Mouse (Mus musculus) intestine, postnatal 0 days (tissue): ENCODE results near the gene Ubac2. TPM values are rescaled to one million over a fixed set of nuclear protein-coding genes. Genes with fewer than 3 reads are reported as not detected.

ENCODE experiments used
- ATAC-seq: fragments of 200-750 bp; cut with Nextera tagmentation; 2 replicates; pipeline ENCODE4 v1.8.0; 2017; ENCODE audit warnings: mild to moderate bottlenecking, moderate TSS enrichment, moderate library complexity
- H3K27ac ChIP-seq: fragments of 300-500 bp; sonication (generic); 2 replicates; pipeline ENCODE4 v1.5.1; 2014; ENCODE audit warnings: mild to moderate bottlenecking, low read depth, low read length, moderate library complexity
- H3K27me3 ChIP-seq: fragments of 300-500 bp; sonication (generic); replicated peaks from 2 replicates; pipeline ENCODE4 v1.6.1; 2014; ENCODE audit warnings: low read length, mixed read lengths; ENCODE audit not compliant: control insufficient read depth, insufficient read depth
- H3K36me3 ChIP-seq: fragments of 300-500 bp; sonication (generic); 2 replicates; pipeline ENCODE4 v1.6.1; 2014; ENCODE audit warnings: mild to moderate bottlenecking, moderate library complexity; ENCODE audit not compliant: control insufficient read depth, insufficient read depth
- H3K4me1 ChIP-seq: fragments of 300-500 bp; sonication (generic); replicated peaks from 2 replicates; pipeline ENCODE4 v1.6.1; 2014; ENCODE audit warnings: antibody characterized with exemption, low read length, mixed read lengths; ENCODE audit not compliant: control insufficient read depth, insufficient read depth
- H3K4me2 ChIP-seq: fragments of 300-500 bp; sonication (generic); replicated peaks from 2 replicates; pipeline ENCODE4 v1.6.1; 2014; ENCODE audit warnings: low read depth, mild to moderate bottlenecking, moderate library complexity
- H3K4me3 ChIP-seq: fragments of 300-500 bp; sonication (generic); 2 replicates; pipeline ENCODE4 v1.5.1; 2014; ENCODE audit warnings: low read depth, low read length
- H3K9ac ChIP-seq: fragments of 300-500 bp; sonication (generic); 2 replicates; pipeline ENCODE4 v1.6.1; 2014; ENCODE audit warnings: mild to moderate bottlenecking, low read depth, low read length
- H3K9me3 ChIP-seq: fragments of 300-500 bp; sonication (generic); 2 replicates; pipeline ENCODE4 v1.6.1; 2016; ENCODE audit warnings: mixed run types; ENCODE audit not compliant: control insufficient read depth
- CTCF ChIP-seq: sonication (generic); IDR thresholded peaks from 2 replicates; pipeline ENCODE4 v1.5.1; 2016; ENCODE audit warnings: low read depth, mild to moderate bottlenecking, control low read depth, antibody characterized with exemption, moderate library complexity
- WGBS: fragments of 180-500 bp; shearing (Covaris S2); extraction: QIAGEN DNeasy Blood & Tissue Kit; methylation state at CpG from one replicate; pipeline ENCODE4 v1.1.7; 2014; 5-methylcytosine and 5-hydroxymethylcytosine counted together
- polyA plus RNA-seq: library from polyadenylated mRNA; unstranded; fragments of >200 nt; fragmentation: Nextera tagmentation; extraction: Ambion mirVana; gene quantifications from 2 replicates; pipeline ENCODE4 v1.2.1, GENCODE M21; 2015

The Ubac2 gene
- polyA plus RNA-seq, 1 experiment from 2014 or later, result 39.2 TPM

- H3K27me3 ChIP-seq, result no peaks in the 10 kb centered on the region
- H3K9ac ChIP-seq, result no peak overlapping the region
- 87% methylated on average over 4 of the region's 4 CpGs for WGBS
- no peak for ATAC-seq
- H3K4me1 ChIP-seq, result no peaks in the 10 kb centered on the region
- no peaks in the 10 kb centered on the region for H3K9me3 ChIP-seq
- no peak overlapping the region for H3K27ac ChIP-seq
- no peak overlapping the region for H3K4me2 ChIP-seq
- no peak for TF ChIP-seq CTCF
- H3K36me3 ChIP-seq, result no peaks in the 10 kb centered on the region
- no peak overlapping the region for H3K4me3 ChIP-seq
Measured at GRCm38 (mm10) chr14:121960031-121960430, 81.6 kb downstream of the Ubac2 start.

DNA sequence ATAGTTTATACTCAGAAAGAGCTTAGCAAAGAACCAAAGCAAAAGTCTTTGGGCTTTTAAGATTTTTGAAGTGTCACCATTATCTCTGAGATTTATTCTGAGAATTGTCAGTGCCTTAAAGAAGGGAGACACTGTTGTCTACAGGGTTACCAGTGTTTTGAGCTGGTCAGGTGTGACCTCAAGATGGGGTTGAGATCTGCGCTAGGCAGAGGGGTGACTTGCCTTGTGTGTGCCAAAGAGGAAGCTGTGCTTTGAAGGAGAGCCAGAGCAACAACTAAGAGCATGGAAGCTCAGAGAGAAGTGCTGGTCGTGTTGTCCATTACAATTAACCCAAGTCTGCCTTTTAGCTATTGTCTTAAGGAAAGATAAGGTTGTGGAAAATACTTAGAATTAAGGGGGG lies 82.1 kb downstream of the Ubac2 start:
- H3K36me3 ChIP-seq, result no peaks in the 10 kb centered on the region
- no peak overlapping the region for H3K4me2 ChIP-seq
- H3K27me3 ChIP-seq, result no peaks in the 10 kb centered on the region
- H3K9me3 ChIP-seq, result no peaks in the 10 kb centered on the region
- 85% methylated on average over 2 of the region's 2 CpGs for WGBS
- H3K9ac ChIP-seq, result no peak overlapping the region
- no peak overlapping the region for H3K4me3 ChIP-seq
- no peak overlapping the region for H3K27ac ChIP-seq
- ATAC-seq, result no peak
- no peak for TF ChIP-seq CTCF
- no peaks in the 10 kb centered on the region for H3K4me1 ChIP-seq

GRCm38 (mm10) chr14:121960997-121961396 lies 82.6 kb downstream of the Ubac2 start:
- no peak for ATAC-seq
- Histone ChIP-seq H3K4me2 (no peak overlapping the region), H3K27me3 (no peaks in the 10 kb centered on the region), H3K9ac (no peak overlapping the region), H3K27ac (no peak overlapping the region), H3K9me3 (no peaks in the 10 kb centered on the region), H3K4me1 (no peaks in the 10 kb centered on the region), H3K4me3 (no peak overlapping the region), H3K36me3 (no peaks in the 10 kb centered on the region)
- no peak for TF ChIP-seq CTCF
- WGBS, result 48% methylated on average over 6 of the region's 6 CpGs

DNA sequence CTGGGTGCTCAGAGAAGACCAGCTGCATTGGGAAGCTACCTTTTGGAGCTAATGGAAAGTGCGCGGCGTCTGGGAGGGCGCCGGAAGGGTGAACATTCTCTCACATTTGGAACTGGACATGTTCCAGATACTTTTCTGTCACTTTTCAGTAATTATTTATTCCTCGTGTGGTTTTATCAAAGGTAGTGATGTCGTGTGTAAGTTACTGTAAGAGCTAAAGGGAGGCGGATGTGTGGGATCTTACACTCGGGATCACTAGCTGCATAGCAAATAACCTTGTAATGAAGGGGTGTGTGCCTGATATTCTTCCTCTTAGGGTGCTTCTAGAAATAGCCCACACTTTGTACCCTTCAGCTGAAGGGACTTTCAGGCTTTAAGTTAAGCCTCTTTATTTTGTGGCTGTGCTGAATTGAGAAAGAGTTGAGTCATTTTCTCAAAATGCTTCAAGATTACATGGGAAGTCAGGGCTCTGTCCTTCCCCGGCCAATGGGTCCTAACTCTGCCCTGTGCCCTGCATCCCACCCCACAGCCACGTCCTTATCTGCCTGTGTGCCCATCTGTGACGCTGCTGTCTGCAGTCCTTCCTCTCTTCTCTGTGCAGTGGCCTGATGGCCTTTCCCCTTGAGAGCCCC lies 83.2 kb downstream of the Ubac2 start:
- no peak overlapping the region for H3K4me3 ChIP-seq
- 69% methylated on average over 12 of the region's 12 CpGs for WGBS
- H3K36me3 ChIP-seq, result no peaks in the 10 kb centered on the region
- no peak overlapping the region for H3K9ac ChIP-seq
- H3K4me2 ChIP-seq, result no peak overlapping the region
- ATAC-seq, result no peak
- no peaks in the 10 kb centered on the region for H3K27me3 ChIP-seq
- no peak for TF ChIP-seq CTCF
- no peaks in the 10 kb centered on the region for H3K4me1 ChIP-seq
- 0 out of 2 replicates have a peak overlapping the region, but pooled peaks have one; percentile 35 for H3K27ac ChIP-seq
- no peaks in the 10 kb centered on the region for H3K9me3 ChIP-seq

DNA sequence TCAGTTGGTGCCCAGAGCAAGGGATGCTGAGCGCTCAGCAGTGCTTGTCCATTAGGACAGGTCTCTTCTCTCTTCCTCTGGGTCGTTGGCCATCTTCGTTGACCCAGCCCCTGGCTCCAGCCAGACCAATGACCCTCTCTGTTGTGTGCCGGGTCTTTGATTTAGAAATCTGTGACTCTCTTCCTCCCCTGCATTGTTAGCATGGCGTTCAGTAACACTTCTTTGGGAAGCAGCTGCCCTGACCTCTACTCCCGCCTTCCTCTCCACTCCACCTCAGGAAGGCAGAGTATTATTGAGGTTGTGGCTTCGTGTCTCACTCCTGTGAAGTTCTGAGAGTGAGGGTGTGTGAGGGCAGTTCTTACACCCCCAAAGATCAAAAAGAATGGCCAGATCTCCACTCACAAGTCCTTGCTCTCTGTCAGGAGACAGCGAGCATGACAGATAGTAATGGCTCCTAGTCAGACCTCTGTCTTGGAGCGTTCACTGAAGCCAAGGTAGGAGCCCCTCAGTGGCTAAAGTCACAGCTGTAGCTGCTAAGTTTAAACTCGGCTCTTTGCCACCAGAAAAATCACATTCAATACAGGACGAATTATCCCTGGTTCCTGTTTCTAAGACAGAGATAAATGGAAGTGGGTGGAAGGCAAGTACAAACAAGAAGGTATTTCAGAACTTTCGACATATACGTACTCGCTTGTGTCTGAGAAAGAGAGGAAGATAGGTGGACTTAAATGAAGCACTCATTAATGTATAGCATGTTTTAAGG lies 83.9 kb downstream of the Ubac2 start:
- WGBS, result 69% methylated on average over 14 of the region's 14 CpGs
- H3K9me3 ChIP-seq, result no peaks in the 10 kb centered on the region
- H3K36me3 ChIP-seq, result no peaks in the 10 kb centered on the region
- no peak for ATAC-seq
- H3K9ac ChIP-seq, result no peak overlapping the region
- no peak for TF ChIP-seq CTCF
- no peak overlapping the region for H3K4me3 ChIP-seq
- peak overlapping the region; percentile 35; the same call in 1 of the 2 replicates for H3K27ac ChIP-seq
- no peak overlapping the region for H3K4me2 ChIP-seq
- no peaks in the 10 kb centered on the region for H3K4me1 ChIP-seq
- no peaks in the 10 kb centered on the region for H3K27me3 ChIP-seq

- peak overlapping the region; percentile 0; the same call in 1 of the 2 replicates for H3K9ac ChIP-seq
- no peaks in the 10 kb centered on the region for H3K9me3 ChIP-seq
- H3K4me1 ChIP-seq, result no peaks in the 10 kb centered on the region
- ATAC-seq, result no peak
- peak overlapping the region; percentile 38 for H3K4me2 ChIP-seq
- no peak overlapping the region for H3K4me3 ChIP-seq
- 47% methylated on average over 9 of the region's 9 CpGs for WGBS
- no peaks in the 10 kb centered on the region for H3K36me3 ChIP-seq
- no peaks in the 10 kb centered on the region for H3K27me3 ChIP-seq
- no peak for TF ChIP-seq CTCF
- no peak overlapping the region for H3K27ac ChIP-seq
Measured at GRCm38 (mm10) chr14:121963251-121963941, 85.0 kb downstream of the Ubac2 start.
